Mouse (Mus musculus) testis, adult 10 weeks (tissue): Measurements from ENCODE around the gene Poldip3. TPM values are rescaled to one million over a fixed set of nuclear protein-coding genes. Genes with fewer than 3 reads are reported as not detected.

Experiments
- polyA plus RNA-seq: library from polyadenylated mRNA; stranded (reverse); fragments of 350-450 nt; fragmentation: Illumina TruSeq; extraction: RNeasy Lipid Tissue Mini Kit (QIAGEN cat#74804); gene quantifications from one replicate; pipeline ENCODE4 v1.2.3, GENCODE M21; 2014; ENCODE audit warnings: low read depth, low replicate concordance

The Poldip3 gene
- 15.1 TPM for polyA plus RNA-seq

DNA sequence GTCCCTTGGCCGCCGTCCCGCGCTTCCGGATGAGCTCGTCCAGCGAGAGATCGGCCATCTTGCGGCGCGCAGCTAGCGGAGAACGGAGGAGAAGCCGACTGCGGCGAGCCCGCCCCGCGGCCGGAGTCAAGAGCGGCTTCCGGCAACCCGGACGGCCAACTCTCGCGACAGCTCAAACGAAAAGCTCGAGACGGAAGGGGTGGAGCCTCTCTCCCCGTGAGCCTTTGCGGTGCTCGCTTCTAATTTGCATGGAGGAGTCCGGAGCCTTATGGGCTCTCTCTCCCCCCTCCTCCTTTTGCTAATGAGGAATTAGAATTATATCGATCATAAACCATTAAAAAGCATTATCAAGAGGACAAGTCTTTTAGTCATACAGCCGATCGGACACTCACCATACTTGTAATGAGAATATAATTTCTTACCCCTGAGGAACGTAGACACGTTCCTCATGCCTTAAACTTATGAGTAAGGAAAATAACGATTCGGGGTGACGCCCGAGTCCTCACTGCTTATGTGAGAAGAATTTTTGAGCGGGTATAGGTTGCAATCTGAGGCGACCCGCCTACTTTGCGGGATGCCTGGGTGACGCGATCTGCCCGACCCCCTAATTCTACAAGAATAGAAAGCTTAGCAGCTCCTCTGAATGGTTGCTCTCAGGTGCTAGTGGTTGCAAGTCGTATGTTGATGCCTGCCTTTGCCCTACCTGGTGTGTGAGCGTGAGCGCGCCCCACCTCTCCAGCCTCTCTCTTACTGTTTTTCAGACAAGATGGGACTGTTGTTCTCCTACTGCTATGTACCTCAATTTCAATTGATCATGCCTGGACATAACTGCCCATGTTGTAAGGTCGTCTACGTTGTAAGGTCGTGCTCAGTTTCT, at the start of gene Poldip3:
Poldip3 (minus strand) TSS at position 189 of the 877 bp plus-strand sequence.

DNA sequence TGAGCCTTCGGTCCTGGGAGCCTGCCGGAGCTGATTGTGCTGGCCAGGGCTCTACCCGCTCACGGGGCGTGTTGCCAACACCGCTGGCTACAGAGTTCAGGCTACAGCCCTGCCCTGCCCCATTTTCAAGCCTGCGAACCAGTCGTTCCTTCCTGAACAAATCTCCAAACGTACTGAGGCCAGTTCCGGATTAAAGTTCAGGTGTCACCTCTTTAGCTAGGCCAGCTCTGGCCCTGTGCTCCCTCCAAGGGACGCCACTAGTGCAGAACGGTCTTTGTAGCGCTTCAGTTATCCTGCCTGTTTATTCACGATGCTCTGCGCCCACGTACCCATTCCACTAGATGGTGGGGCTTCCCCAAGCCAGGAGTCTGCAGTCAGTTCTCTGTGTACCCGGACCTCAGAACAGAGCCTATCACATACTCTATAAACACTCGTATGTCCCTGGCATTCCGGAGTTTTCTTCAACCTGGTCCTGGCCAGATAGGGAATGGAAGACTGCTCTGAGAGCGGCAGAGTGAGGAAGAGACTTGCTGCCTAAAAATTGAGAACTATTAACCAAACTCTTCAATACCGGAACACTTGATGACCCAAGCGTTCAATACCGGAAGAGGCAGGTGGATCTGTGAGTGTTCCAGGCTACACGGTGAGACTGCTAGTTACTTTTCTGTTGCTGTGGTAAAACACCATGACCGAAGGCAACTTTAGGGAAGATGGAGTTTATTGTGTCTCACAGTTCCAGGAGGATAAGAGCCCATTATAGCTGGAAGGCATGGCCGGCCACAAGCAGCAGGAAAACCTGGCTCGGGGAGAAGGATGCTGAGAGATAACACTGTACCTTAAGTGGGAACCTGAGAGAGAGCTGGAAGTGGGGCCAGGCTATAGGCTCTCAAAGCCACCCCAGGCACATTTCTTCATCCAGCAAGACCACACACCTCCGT, 23.6 kb upstream of the Poldip3 start, which contains the start of gene Cyb5r3:
Cyb5r3 (minus strand) TSS at position 101 of the 938 bp plus-strand sequence.

DNA sequence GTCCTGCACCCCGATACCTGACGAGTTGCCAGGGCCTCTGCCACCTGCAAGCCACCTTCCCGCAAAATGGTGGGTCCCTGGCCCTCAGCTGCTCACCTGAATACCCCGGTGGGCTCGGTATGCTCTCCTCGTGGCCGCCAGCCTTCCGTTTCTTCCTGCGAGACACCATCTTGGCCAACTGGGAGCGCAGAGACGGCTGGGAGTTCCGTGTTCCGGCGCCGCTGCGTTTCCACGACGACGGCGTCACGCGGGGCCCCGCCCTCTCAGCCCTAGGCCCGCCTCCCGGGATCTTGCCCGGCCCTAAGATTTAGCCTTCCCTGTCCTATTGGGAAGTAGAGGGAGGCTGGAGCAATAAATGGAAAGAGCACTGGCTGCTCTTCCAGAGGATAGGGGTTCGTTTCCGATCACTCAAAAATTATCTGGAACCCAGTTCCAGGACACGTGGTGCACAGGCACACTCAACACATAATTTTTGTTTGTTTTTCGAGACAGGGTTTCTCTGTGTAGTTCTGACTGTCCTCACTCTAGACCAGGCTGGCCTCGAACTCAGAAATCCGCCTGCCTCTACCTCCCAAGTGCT, 26.5 kb downstream of the Poldip3 start, which contains the start of gene Rrp7a:
Rrp7a (minus strand) TSS at position 236 of the 580 bp plus-strand sequence.

DNA sequence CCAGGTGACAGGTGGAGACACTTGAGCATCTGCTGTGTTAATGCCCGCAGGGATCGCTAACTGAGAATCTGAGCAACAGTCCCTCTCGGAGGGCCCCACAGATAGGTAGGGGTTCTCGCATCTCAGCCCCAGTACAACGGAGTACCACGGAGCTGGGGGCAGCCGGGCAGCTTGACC, 59.9 kb downstream of the Poldip3 start, which contains the start of gene Serhl:
Serhl (plus strand) TSS at position 78 of the 177 bp plus-strand sequence.

Other genes starting within 250 kb of the Poldip3 start
- 25.9 TPM for gene Tcf20, start 161.5 kb downstream of the Poldip3 start, polyA plus RNA-seq
- gene Nfam1, start 116.1 kb downstream of the Poldip3 start, polyA plus RNA-seq = 0.63 TPM
- 0.78 TPM for gene Serhl, start 59.9 kb downstream of the Poldip3 start, polyA plus RNA-seq
- 1.6 TPM for gene Rrp7a, start 26.6 kb downstream of the Poldip3 start, polyA plus RNA-seq
- gene Cyb5r3, start 23.2 kb upstream of the Poldip3 start, polyA plus RNA-seq = 10.7 TPM
- gene A4galt, start 102.4 kb upstream of the Poldip3 start, polyA plus RNA-seq = 0.25 TPM
- gene Arfgap3, start 200.9 kb upstream of the Poldip3 start, polyA plus RNA-seq = 34.5 TPM